Mouse (Mus musculus) liver, embryonic 13.5 days (tissue): ENCODE data around the gene Klre1. TPM values are rescaled to one million over a fixed set of nuclear protein-coding genes. Genes with fewer than 3 reads are reported as not detected.
A peak's percentile ranks its signal among the peaks of the same experiment; 100 is the strongest.

Source experiments
- ATAC-seq: fragments of 200-750 bp; cut with Nextera tagmentation; 2 replicates; pipeline ENCODE4 v1.8.0; 2017; ENCODE audit warnings: low read depth, mild to moderate bottlenecking, moderate number of reproducible peaks, moderate library complexity
- DNase-seq: peaks from one replicate; pipeline ENCODE4 v3.0.0; 2022
- H3K27ac ChIP-seq: fragments of 300-500 bp; sonication (generic); 2 replicates; pipeline ENCODE4 v1.5.1; 2015; ENCODE audit warnings: moderate library complexity, mild to moderate bottlenecking, inconsistent platforms
- H3K27me3 ChIP-seq: fragments of 300-500 bp; sonication (generic); 2 replicates; pipeline ENCODE4 v1.6.1; 2015; ENCODE audit warnings: mild to moderate bottlenecking, inconsistent platforms
- H3K36me3 ChIP-seq: fragments of 300-500 bp; sonication (generic); 2 replicates; pipeline ENCODE4 v1.6.1; 2015; ENCODE audit warnings: mild to moderate bottlenecking, inconsistent platforms
- H3K4me1 ChIP-seq: fragments of 300-500 bp; sonication (generic); replicated peaks from 2 replicates; pipeline ENCODE4 v1.6.1; 2015; ENCODE audit warnings: inconsistent platforms
- H3K4me2 ChIP-seq: fragments of 300-500 bp; sonication (generic); 2 replicates; pipeline ENCODE4 v1.6.1; 2015; ENCODE audit warnings: inconsistent platforms, mild to moderate bottlenecking, moderate library complexity
- H3K4me3 ChIP-seq: fragments of 300-500 bp; sonication (generic); replicated peaks from 2 replicates; pipeline ENCODE4 v1.5.1; 2015; ENCODE audit warnings: mild to moderate bottlenecking, inconsistent platforms
- H3K9ac ChIP-seq: fragments of 300-500 bp; sonication (generic); 2 replicates; pipeline ENCODE4 v1.6.1; 2015; ENCODE audit warnings: mild to moderate bottlenecking, inconsistent platforms
- H3K9me3 ChIP-seq: fragments of 300-500 bp; sonication (generic); replicated peaks from 2 replicates; pipeline ENCODE4 v1.6.1; 2016; ENCODE audit warnings: inconsistent platforms
- WGBS: fragments of 180-500 bp; shearing (Covaris S2); methylation state at CpG from one replicate; pipeline ENCODE4 v1.1.7; 2015; ENCODE audit not compliant: insufficient replicate concordance; 5-methylcytosine and 5-hydroxymethylcytosine counted together
- polyA plus RNA-seq: library from polyadenylated mRNA; unstranded; fragments of >200 nt; fragmentation: Nextera tagmentation; extraction: Ambion mirVana; gene quantifications from 2 replicates; pipeline ENCODE4 v1.2.1, GENCODE M21; 2015

The Klre1 gene
- not detected in 2 replicates for polyA plus RNA-seq

DNA sequence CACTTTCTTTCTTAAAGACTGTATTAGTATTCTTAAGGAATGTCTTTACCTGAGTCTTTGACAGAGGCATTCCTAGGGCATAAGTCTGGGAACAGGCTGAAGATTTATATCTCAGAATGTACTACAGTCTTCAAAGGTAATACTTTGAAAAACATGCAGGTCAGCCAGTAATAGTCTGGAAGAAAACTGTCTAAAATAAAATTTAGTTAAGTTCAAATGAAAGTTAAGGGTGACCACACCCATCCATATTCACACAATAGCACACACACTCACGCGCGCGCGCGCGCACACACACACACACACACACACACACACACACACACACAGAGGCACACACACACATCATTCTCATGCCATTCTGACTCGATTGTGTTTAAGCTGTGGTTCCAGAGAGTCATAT is at the start of gene Klre1:
Gene Klre1, plus strand, starts transcription at position 301 of the 400 bp plus-strand sequence.
- no peaks in the 10 kb centered on the region for H3K36me3 ChIP-seq
- WGBS, result 88% methylated on average over 8 of the region's 8 CpGs
- H3K9me3 ChIP-seq, result no peaks in the 10 kb centered on the region
- H3K27ac ChIP-seq, result no peak within 1 kb of the TSS
- no peak within 1 kb of the TSS for H3K4me3 ChIP-seq
- ATAC-seq, result no peak
- no peaks in the 10 kb centered on the region for H3K27me3 ChIP-seq
- no peak within 1 kb of the TSS for H3K4me2 ChIP-seq
- H3K4me1 ChIP-seq, result no peaks in the 10 kb centered on the region
- no peak for DNase-seq
- H3K9ac ChIP-seq, result no peak within 1 kb of the TSS

DNA sequence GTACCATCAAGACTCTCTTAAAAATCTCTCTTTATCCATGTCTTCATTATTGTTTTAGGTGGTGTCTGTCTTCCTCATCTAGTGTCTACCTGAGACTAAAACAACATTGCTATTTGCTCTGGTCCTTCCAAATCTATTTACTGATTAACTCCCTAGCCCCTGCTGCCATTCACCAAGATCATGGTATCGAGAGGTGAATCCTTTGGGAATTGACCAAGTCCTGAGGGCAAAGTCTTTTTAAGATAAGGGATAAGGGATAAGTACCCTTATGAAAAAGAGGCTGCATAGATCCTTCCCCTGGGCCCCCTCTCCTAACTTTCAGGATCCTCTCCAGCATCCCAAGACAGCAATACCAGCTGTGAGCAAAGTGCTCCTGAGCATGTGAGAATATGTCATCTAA is 48.1 kb upstream of the Klre1 start:
- 61% methylated on average over 1 of the region's 1 CpGs for WGBS
- ATAC-seq (no peak), DNase-seq (no peak)
- Histone ChIP-seq H3K4me2 (no peak overlapping the region), H3K9me3 (no peaks in the 10 kb centered on the region), H3K27ac (no peak overlapping the region), H3K36me3 (no peaks in the 10 kb centered on the region), H3K9ac (no peak overlapping the region), H3K4me3 (no peak overlapping the region), H3K4me1 (peaks cover 15% of the 10 kb centered on the region), H3K27me3 (no peaks in the 10 kb centered on the region)

- ATAC-seq (no peak), DNase-seq (no peak)
- Histone ChIP-seq H3K4me1 (peaks cover 21% of the 10 kb centered on the region), H3K27me3 (no peaks in the 10 kb centered on the region), H3K9me3 (no peaks in the 10 kb centered on the region), H3K4me3 (no peak overlapping the region), H3K9ac (no peak overlapping the region), H3K36me3 (no peaks in the 10 kb centered on the region), H3K4me2 (no peak overlapping the region), H3K27ac (no peak overlapping the region)
These were observed 47.4 kb upstream of the Klre1 start for GRCm38 (mm10) chr6:129530261-129530660.

GRCm38 (mm10) chr6:129532556-129532941 is 45.2 kb upstream of the Klre1 start:
- Histone ChIP-seq H3K9ac (peak overlapping the region; percentile 84), H3K27ac (peak overlapping the region; percentile 82), H3K27me3 (no peaks in the 10 kb centered on the region), H3K4me1 (peaks cover 31% of the 10 kb centered on the region), H3K4me3 (peak overlapping the region; percentile 80), H3K4me2 (peak overlapping the region; percentile 88), H3K9me3 (no peaks in the 10 kb centered on the region), H3K36me3 (peaks cover 3% of the 10 kb centered on the region)
- WGBS, result 38% methylated on average over 7 of the region's 7 CpGs
- ATAC-seq (peak; percentile 42), DNase-seq (no peak)

- peaks cover 10% of the 10 kb centered on the region for H3K36me3 ChIP-seq
- H3K27ac ChIP-seq, result peak within 1 kb of the TSS; percentile 82
- H3K9me3 ChIP-seq, result no peaks in the 10 kb centered on the region
- no peaks in the 10 kb centered on the region for H3K27me3 ChIP-seq
- peaks cover 31% of the 10 kb centered on the region for H3K4me1 ChIP-seq
- under 1% methylated on average over 55 of the region's 55 CpGs for WGBS
- H3K4me2 ChIP-seq, result peak within 1 kb of the TSS; percentile 88
- H3K9ac ChIP-seq, result peak within 1 kb of the TSS; percentile 84
- ATAC-seq, result peak; percentile 86
- DNase-seq, result peak; percentile 73
- H3K4me3 ChIP-seq, result peak within 1 kb of the TSS; percentile 80
These were observed 44.5 kb upstream of the Klre1 start, which contains the start of gene Gabarapl1 for GRCm38 (mm10) chr6:129532942-129533860. Gene Gabarapl1, plus strand, starts transcription at chr6:129533160.

DNA sequence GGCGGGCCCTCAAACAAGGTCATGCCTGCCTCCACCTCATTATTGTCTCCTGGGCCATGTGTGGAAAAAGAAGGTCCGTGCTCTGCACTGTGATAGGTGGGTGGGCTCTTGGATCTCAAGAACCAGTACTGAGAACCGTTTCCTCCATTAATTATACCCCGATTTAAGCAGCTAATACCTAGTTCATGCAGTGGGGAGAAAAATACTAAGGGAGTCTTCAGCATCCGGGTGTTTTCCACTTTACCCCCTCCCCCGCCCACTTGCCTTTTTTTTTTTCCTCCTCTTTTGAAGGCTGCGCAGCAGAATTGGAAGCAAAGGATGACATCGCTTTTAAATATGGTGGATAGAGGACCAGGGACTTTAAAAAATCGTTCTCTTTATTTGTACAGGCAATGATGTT is 43.6 kb upstream of the Klre1 start:
- H3K9ac ChIP-seq, result peak overlapping the region; percentile 84
- no peaks in the 10 kb centered on the region for H3K27me3 ChIP-seq
- peak overlapping the region; percentile 88 for H3K4me2 ChIP-seq
- H3K4me3 ChIP-seq, result peak overlapping the region; percentile 80
- H3K36me3 ChIP-seq, result peaks cover 18% of the 10 kb centered on the region
- H3K9me3 ChIP-seq, result no peaks in the 10 kb centered on the region
- peak; percentile 19; the same call in 1 of the 2 replicates for ATAC-seq
- WGBS, result 6% methylated on average over 9 of the region's 9 CpGs
- H3K27ac ChIP-seq, result peak overlapping the region; percentile 82
- peaks cover 31% of the 10 kb centered on the region for H3K4me1 ChIP-seq
- no peak for DNase-seq

DNA sequence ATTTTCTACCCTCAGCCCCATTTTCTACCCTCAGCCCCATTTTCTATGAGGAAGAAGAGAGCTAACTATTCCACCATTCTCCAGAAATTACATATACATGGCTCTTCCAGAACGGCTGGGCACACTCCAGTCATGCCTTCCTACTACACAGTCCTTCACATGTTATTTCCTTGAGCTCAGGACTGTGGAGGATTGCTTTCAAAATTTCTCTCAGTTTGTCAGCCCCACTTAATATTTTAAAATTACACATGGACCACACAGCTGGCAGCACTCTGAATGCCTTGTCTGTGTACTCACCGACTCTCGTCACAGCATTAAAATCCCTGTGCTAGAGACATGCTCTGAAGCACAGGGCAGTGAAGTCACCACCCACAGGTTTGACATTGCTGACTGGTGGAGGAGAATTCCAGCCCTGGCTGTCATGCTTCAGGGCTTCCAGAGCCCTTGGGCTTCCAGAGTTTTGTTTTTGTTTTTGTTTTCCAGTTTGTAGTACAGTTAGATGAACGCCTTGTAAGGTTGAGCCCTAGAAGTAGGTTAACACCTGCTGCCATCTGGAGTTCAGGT is 43.0 kb upstream of the Klre1 start:
- Histone ChIP-seq H3K9ac (peak overlapping the region; percentile 84), H3K27ac (no peak overlapping the region; the same call in 1 of the 2 replicates), H3K4me1 (peaks cover 31% of the 10 kb centered on the region), H3K36me3 (peaks cover 25% of the 10 kb centered on the region), H3K4me3 (peak overlapping the region; percentile 80), H3K4me2 (peak overlapping the region; percentile 88), H3K27me3 (no peaks in the 10 kb centered on the region), H3K9me3 (no peaks in the 10 kb centered on the region)
- no peak for DNase-seq
- ATAC-seq, result no peak
- WGBS, result 63% methylated on average over 4 of the region's 4 CpGs

DNA sequence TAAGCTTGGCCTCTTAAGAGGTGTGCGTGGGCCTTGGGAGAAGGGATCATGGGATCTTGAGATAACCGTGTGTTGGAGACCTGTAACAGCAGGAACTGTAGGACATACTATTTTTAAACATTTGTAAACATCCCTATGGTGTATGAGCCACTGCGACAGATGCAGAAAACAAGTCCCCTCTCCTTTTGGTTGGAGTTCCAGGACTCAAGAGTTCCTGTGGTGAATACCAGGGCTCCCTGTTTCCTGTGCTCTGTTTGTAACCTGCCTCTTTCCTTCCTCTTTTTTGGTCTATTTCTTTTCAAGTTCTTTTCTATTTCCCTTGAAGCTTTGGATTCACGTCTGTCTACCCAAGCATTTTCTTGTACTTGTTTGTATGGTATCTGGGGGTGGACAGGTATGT is 42.0 kb upstream of the Klre1 start:
- DNase-seq (no peak), ATAC-seq (no peak)
- 28% methylated on average over 4 of the region's 4 CpGs for WGBS
- no peaks in the 10 kb centered on the region for H3K27me3 ChIP-seq
- peak overlapping the region; percentile 88 for H3K4me2 ChIP-seq
- H3K36me3 ChIP-seq, result peaks cover 35% of the 10 kb centered on the region
- no peaks in the 10 kb centered on the region for H3K9me3 ChIP-seq
- H3K27ac ChIP-seq, result no peak overlapping the region
- H3K4me3 ChIP-seq, result peak overlapping the region; percentile 80; the same call in 1 of the 2 replicates
- no peak overlapping the region for H3K9ac ChIP-seq
- H3K4me1 ChIP-seq, result peaks cover 31% of the 10 kb centered on the region

DNA sequence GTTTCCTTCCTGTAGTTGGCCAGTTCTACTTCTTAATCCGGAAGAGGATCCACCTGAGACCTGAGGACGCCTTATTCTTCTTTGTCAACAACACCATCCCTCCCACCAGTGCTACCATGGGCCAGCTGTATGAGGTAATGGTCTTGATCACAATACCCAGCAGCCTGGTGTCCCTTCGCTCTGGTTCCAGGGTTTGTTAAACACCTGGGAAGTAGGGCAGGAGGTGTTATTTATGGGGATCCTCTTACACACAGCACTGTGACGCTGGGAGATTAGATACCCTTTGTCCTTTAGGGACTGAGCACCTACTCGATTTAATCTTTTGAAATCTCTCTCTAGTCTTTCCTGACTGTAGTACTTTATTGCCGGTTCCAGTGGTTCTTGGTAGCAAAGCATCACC is 39.1 kb upstream of the Klre1 start:
- DNase-seq, result no peak
- Histone ChIP-seq H3K4me2 (no peak overlapping the region), H3K9ac (no peak overlapping the region), H3K27ac (no peak overlapping the region), H3K9me3 (no peaks in the 10 kb centered on the region), H3K36me3 (peaks cover 51% of the 10 kb centered on the region), H3K27me3 (no peaks in the 10 kb centered on the region), H3K4me3 (no peak overlapping the region), H3K4me1 (peaks cover 25% of the 10 kb centered on the region)
- no peak for ATAC-seq
- WGBS, result 83% methylated on average over 6 of the region's 6 CpGs

DNA sequence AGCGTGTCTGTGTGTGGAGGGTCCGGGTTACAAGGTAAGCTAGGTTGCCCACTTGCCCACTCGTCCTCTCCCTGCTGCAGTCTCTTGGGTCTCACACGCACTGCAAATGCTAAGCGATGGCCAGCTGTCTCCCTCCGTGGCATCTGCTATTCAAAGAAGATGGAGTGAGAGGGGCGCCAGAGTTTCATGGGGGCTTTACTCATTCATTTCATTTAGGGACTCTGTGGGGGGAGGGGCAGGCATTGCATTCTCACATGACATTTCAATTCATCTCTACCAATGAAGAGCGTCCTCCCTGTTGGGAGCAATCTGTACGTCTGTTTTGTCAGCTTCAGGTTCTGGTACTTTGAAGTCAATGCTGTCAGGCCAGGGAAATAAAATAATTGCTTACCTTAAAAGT is 35.8 kb upstream of the Klre1 start:
- DNase-seq (no peak), ATAC-seq (no peak)
- Histone ChIP-seq H3K4me2 (no peak overlapping the region), H3K27ac (no peak overlapping the region), H3K4me3 (no peak overlapping the region), H3K9ac (no peak overlapping the region), H3K36me3 (peaks cover 51% of the 10 kb centered on the region), H3K9me3 (no peaks in the 10 kb centered on the region), H3K4me1 (0 out of 2 replicates have a peak, but pooled peaks cover 1% of the 10 kb centered on the region), H3K27me3 (no peaks in the 10 kb centered on the region)
- 82% methylated on average over 9 of the region's 9 CpGs for WGBS

- WGBS, result 84% methylated on average over 3 of the region's 3 CpGs
- no peak for ATAC-seq
- peaks cover 48% of the 10 kb centered on the region for H3K36me3 ChIP-seq
These were observed 35.2 kb upstream of the Klre1 start for GRCm38 (mm10) chr6:129542540-129542939.

More at GRCm38 (mm10) chr6:129542540-129542939, 35.2 kb upstream of the Klre1 start:
- Histone ChIP-seq H3K27ac (no peak overlapping the region), H3K4me3 (no peak overlapping the region), H3K9ac (no peak overlapping the region), H3K4me1 (no peaks in the 10 kb centered on the region), H3K9me3 (no peaks in the 10 kb centered on the region), H3K4me2 (no peak overlapping the region), H3K27me3 (no peaks in the 10 kb centered on the region)
- DNase-seq, result no peak
